Mouse (Mus musculus) cortical plate, adult 2 months (tissue): ENCODE measurements around the gene Tcl1b3.

Experiments used
- CTCF ChIP-seq: fragments of 200-500 bp; IDR thresholded peaks from 2 replicates; pipeline ENCODE4 v1.5.1; 2011; ENCODE audit warnings: mild to moderate bottlenecking, control low read depth, low read length; ENCODE audit not compliant: insufficient read depth; ENCODE audit errors: extremely low read depth
- POLR2A ChIP-seq: fragments of 200-500 bp; IDR thresholded peaks from 2 replicates; pipeline ENCODE4 v1.6.1; 2011; ENCODE audit warnings: mild to moderate bottlenecking, low read length, control low read depth; ENCODE audit not compliant: insufficient read depth; ENCODE audit errors: extremely low read depth

- no peak for TF ChIP-seq POLR2A
- no peak for TF ChIP-seq CTCF
Observed at GRCm38 (mm10) chr12:105173366-105173765, 17.5 kb upstream of the Tcl1b3 start.
